Mouse (Mus musculus): Measurements from ENCODE around the gene Polr1a.

GRCm38 (mm10) chr6:72009454-72009853 is 100.6 kb downstream of the Polr1a start:
- TF ChIP-seq EP300 (IDR thresholded peaks at IDR 0.05; ENCODE audit: insufficient read depth, low read depth, low read length) (no peak), CTCF (IDR thresholded peaks at IDR 0.05; ENCODE audit: low read depth, low read length) (no peak)

Data from ES-Bruce4 (cell line).